In the genomic region with DNA sequence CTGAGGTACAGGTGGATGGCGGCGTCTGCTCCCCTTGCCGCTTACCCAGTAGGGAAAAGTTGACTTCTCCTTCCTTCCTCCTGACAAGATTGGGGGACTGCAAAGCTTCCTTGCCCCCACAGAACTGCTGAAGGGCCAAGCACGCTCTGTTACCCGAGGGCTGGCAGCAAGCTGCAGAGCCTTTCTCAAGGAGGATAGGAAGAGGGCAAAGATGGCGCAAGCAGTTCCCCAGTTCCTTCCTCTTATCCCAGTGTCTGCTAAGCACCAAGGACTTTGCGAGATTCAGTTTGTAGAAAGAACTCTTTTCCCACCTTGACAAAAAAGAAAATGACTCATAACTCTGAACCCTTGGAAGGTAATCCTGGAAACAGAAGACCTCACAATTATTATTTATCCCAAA, we compare ENCODE assay signal across 15 mouse cellular contexts.
"Had no signal": no experiment of that assay in that cellular context is flagged by ENCODE, and none has a peak within 500 bp of the region (broad histone marks: within the 10 kb centered on the region; RNA-seq: fewer than 3 reads in every experiment).

No protein-coding gene starts in this region.

- H3K4me3 ChIP-seq: layer of hippocampus, adult 2 months; limb, embryonic 10.5 days; limb, embryonic 13.5 days had no signal

- H3K9me3 ChIP-seq: limb, embryonic 10.5 days; limb, embryonic 13.5 days had no signal

- ATAC-seq: lung, postnatal 0 days had no signal

- H3K27ac ChIP-seq: kidney, postnatal 0 days; layer of hippocampus, adult 2 months; limb, embryonic 10.5 days; limb, embryonic 13.5 days; macrophage had no signal

- H3K27me3 ChIP-seq: limb, embryonic 13.5 days had no signal

- H3K9ac ChIP-seq: limb, embryonic 13.5 days; lung, embryonic 14.5 days had no signal

- DNase-seq: kidney, adult 18-20 months; kidney, adult 9 months; kidney, postnatal 25 days; layer of hippocampus, adult 9-11 months; lung, embryonic 14.5 days; midbrain, embryonic 14.5 days; thymus, adult 18-20 months; thymus, postnatal 36 days had no signal

- H3K4me2 ChIP-seq: limb, embryonic 13.5 days; lung, embryonic 14.5 days; midbrain, embryonic 11.5 days had no signal
